Mouse (Mus musculus) spleen, adult 2 months (tissue): ENCODE data around the gene Fbxo33.

Experiments used
- CTCF ChIP-seq: fragments of 200-500 bp; IDR thresholded peaks from 2 replicates; pipeline ENCODE4 v1.5.1; 2011; ENCODE audit warnings: mild to moderate bottlenecking, inconsistent platforms; ENCODE audit not compliant: insufficient read depth, insufficient read length, insufficient replicate concordance; ENCODE audit errors: extremely low read depth
- POLR2A ChIP-seq: fragments of 200-500 bp; IDR thresholded peaks from 2 replicates; pipeline ENCODE4 v1.6.1; 2011; ENCODE audit warnings: low read depth, low read length, inconsistent platforms

DNA sequence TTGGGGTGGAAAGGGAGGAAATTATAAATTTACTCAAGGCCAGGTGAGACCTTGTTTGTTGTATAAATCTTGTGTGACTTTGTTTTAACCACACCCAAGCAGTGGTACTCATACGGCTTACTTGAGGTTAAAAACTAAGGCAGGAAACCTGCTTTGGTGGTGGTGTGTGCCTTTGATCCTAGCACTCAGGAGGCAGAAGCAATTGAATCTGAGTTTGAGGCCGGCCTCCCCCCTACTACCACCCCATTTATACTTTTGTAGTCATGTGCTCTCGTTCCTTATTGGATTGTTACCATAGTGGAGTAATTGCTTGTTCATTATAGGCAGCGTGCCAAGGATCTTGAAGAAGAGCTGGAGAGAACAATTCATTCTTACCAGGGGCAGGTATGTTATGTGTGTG lies 49.6 kb downstream of the Fbxo33 start:
- TF ChIP-seq CTCF (no peak), POLR2A (no peak)
